Mouse (Mus musculus) spleen, postnatal 4 days (tissue): ENCODE data around the gene Abcc12.

Experiments
- DNase-seq, 2 experiments: peaks; one replicate each; pipeline ENCODE4 v3.0.0; 2022; ENCODE audit warnings: low spot score in 2 of 2

Abcc12 gene

GRCm38 (mm10) chr8:86580458-86580857, at the start of gene Abcc12:
Gene Abcc12 (minus strand): TSS chr8:86580686.
- DNase-seq: no peak

- DNase-seq: no peak
Measured at GRCm38 (mm10) chr8:86630212-86630611, 49.7 kb upstream of the Abcc12 start.

GRCm38 (mm10) chr8:86624915-86625314, 44.4 kb upstream of the Abcc12 start:
- no peak for DNase-seq

- peak; percentile 96 to 97 for DNase-seq
Measured at GRCm38 (mm10) chr8:86623911-86624731, 43.6 kb upstream of the Abcc12 start, which contains the start of gene Lonp2. Gene Lonp2 (plus strand): TSS chr8:86624043.

- DNase-seq: no peak
Measured at GRCm38 (mm10) chr8:86623551-86623910, 43.0 kb upstream of the Abcc12 start.

- DNase-seq: no peak
Measured at GRCm38 (mm10) chr8:86617759-86618387, 37.4 kb upstream of the Abcc12 start.

GRCm38 (mm10) chr8:86615095-86615769, 34.7 kb upstream of the Abcc12 start:
- DNase-seq: no peak

- DNase-seq: no peak
Measured at GRCm38 (mm10) chr8:86613798-86614197, 33.3 kb upstream of the Abcc12 start.

GRCm38 (mm10) chr8:86604676-86605075, 24.2 kb upstream of the Abcc12 start:
- DNase-seq: no peak

- no peak for DNase-seq
Measured at GRCm38 (mm10) chr8:86603174-86603573, 22.7 kb upstream of the Abcc12 start.

- DNase-seq: no peak
Measured at GRCm38 (mm10) chr8:86600311-86600710, 19.8 kb upstream of the Abcc12 start.

- no peak for DNase-seq
Measured at GRCm38 (mm10) chr8:86599299-86599698, 18.8 kb upstream of the Abcc12 start.

GRCm38 (mm10) chr8:86597681-86598080, 17.2 kb upstream of the Abcc12 start:
- DNase-seq: no peak

GRCm38 (mm10) chr8:86595671-86596070, 15.2 kb upstream of the Abcc12 start:
- no peak for DNase-seq

- no peak for DNase-seq
Measured at GRCm38 (mm10) chr8:86594159-86594796, 13.8 kb upstream of the Abcc12 start.

- no peak for DNase-seq
Measured at GRCm38 (mm10) chr8:86593099-86593498, 12.6 kb upstream of the Abcc12 start.

GRCm38 (mm10) chr8:86588338-86588737, 7.9 kb upstream of the Abcc12 start:
- DNase-seq: no peak

- DNase-seq: no peak
Measured at GRCm38 (mm10) chr8:86586642-86587041, 6.2 kb upstream of the Abcc12 start.

GRCm38 (mm10) chr8:86586058-86586457, 5.6 kb upstream of the Abcc12 start:
- DNase-seq: no peak

GRCm38 (mm10) chr8:86585532-86585931, 5.0 kb upstream of the Abcc12 start:
- DNase-seq: peak; percentile 51 to 75

- DNase-seq: peak; percentile 65 to 83
Measured at GRCm38 (mm10) chr8:86585118-86585517, 4.6 kb upstream of the Abcc12 start.

GRCm38 (mm10) chr8:86581921-86582331, 1.4 kb upstream of the Abcc12 start:
- no peak for DNase-seq
